Mouse (Mus musculus) small intestine, adult 2 months (tissue): ENCODE measurements around the gene Zap70. TPM values are rescaled to one million over a fixed set of nuclear protein-coding genes. Genes with fewer than 3 reads are reported as not detected.

Experiments used
- H3K27ac ChIP-seq: fragments of 200-500 bp; 2 replicates; pipeline ENCODE4 v1.5.1; 2012; ENCODE audit warnings: low read depth, low read length, control low read depth, inconsistent platforms; ENCODE audit not compliant: insufficient read depth
- H3K27me3 ChIP-seq: fragments of 200-500 bp; 2 replicates; pipeline ENCODE4 v1.6.1; 2012; ENCODE audit warnings: mild to moderate bottlenecking, moderate library complexity, low read length, inconsistent platforms; ENCODE audit not compliant: control insufficient read depth, insufficient read depth
- H3K36me3 ChIP-seq: fragments of 200-500 bp; 2 replicates; pipeline ENCODE4 v1.6.1; 2012; ENCODE audit warnings: mild to moderate bottlenecking, low read length, control low read depth, inconsistent platforms; ENCODE audit not compliant: control insufficient read depth, insufficient read depth
- H3K4me1 ChIP-seq: fragments of 200-500 bp; 2 replicates; pipeline ENCODE4 v1.6.1; 2012; ENCODE audit warnings: low read length, inconsistent platforms, mixed read lengths; ENCODE audit not compliant: control insufficient read depth, insufficient read depth, insufficient read length
- H3K4me3 ChIP-seq: fragments of 200-500 bp; 2 replicates; pipeline ENCODE4 v1.5.1; 2012; ENCODE audit warnings: low read depth, mild to moderate bottlenecking, control low read depth, inconsistent platforms, low read length, moderate library complexity
- CTCF ChIP-seq: fragments of 200-500 bp; IDR thresholded peaks from 2 replicates; pipeline ENCODE4 v1.5.1; 2012; ENCODE audit warnings: low read depth, mild to moderate bottlenecking, control low read depth, inconsistent platforms, low read length, moderate library complexity, mixed read lengths; ENCODE audit not compliant: insufficient replicate concordance, insufficient read length; ENCODE audit errors: extremely low read depth
- POLR2A ChIP-seq: fragments of 200-500 bp; IDR thresholded peaks from 2 replicates; pipeline ENCODE4 v1.6.1; 2012; ENCODE audit warnings: low read depth, mild to moderate bottlenecking, control low read depth, inconsistent platforms, low read length, moderate library complexity
- WGBS: fragments of 180-500 bp; shearing (Covaris S2); methylation state at CpG from one replicate; pipeline ENCODE4 v1.1.7; 2018; 5-methylcytosine and 5-hydroxymethylcytosine counted together
- polyA plus RNA-seq: library from polyadenylated mRNA; depleted of rRNA; stranded (reverse); fragments of >200 nt; gene quantifications from 2 replicates; pipeline ENCODE4 v1.2.3, GENCODE M21; 2012

The Zap70 gene
- polyA plus RNA-seq, 1 experiment, result 13.1 TPM

DNA sequence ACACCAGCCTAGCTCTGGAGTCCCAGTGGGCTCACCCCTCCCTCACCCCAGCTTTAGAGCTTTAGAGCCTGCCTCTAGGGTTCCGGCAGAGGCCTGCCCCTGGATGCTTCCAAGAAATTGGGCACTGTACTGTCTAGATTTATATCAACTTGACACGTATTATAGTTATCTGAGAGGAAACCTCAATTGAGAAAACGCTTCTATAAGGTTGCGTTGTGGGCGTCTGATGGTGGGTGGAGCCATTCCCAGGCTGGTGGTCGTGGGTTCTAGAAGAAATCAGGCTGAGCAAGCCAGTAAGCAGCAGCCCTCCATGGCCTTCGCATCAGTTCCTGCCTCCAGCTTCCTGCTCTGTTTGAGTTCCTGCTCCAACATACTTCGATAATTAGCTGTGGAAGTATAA, 537 bp upstream of the Zap70 start:
- TF ChIP-seq POLR2A (no peak), CTCF (no peak)
- 80% methylated on average over 8 of the region's 8 CpGs for WGBS
- Histone ChIP-seq H3K36me3 (no peaks in the 10 kb centered on the region), H3K4me3 (no peak overlapping the region), H3K27me3 (no peaks in the 10 kb centered on the region), H3K27ac (0 out of 2 replicates have a peak overlapping the region, but pooled peaks have one; percentile 54), H3K4me1 (no peaks in the 10 kb centered on the region)

DNA sequence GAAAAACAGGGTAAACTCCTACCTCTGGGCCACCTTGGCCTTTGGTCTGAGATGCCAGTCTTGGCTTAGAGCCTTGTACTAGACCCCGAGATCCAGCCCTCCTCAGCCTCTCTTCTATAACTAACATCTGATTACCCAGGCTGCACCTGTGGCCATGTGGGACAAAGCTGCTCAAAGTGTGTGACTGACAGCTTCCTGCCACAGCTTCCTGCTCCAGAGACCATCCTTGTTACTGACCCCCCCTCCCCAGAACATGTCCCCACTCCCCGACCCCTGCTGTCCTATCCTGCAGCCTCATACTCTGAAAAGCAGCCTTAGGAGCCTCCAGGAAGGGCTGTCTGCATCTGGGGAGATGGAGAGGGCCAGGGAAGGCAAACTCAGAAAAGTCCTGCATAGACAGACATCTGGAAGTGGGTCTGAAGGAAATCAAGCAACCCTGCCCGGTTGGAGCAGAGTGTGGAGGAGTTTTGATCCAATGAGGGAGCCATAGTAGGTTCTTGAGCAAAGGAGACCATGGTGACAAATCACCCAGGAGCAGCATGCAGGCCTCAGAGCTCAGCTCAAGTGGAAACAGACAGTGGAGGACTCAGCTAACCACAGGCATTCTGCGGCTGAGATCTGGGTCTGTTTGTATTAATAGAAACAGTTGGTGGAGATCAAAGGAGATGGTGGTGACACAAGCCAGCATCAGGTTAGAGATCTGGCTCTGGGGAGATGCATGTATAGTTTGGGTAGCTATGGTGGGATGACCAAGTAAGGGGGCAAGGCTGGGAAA, 5.0 kb downstream of the Zap70 start:
- H3K4me1 ChIP-seq, result peaks cover 3% of the 10 kb centered on the region; the same call in 1 of the 2 replicates
- H3K27me3 ChIP-seq, result no peaks in the 10 kb centered on the region
- no peak overlapping the region for H3K4me3 ChIP-seq
- H3K36me3 ChIP-seq, result no peaks in the 10 kb centered on the region
- TF ChIP-seq CTCF (no peak), POLR2A (no peak)
- H3K27ac ChIP-seq, result peak overlapping the region; percentile 70
- 50% methylated on average over 4 of the region's 4 CpGs for WGBS

DNA sequence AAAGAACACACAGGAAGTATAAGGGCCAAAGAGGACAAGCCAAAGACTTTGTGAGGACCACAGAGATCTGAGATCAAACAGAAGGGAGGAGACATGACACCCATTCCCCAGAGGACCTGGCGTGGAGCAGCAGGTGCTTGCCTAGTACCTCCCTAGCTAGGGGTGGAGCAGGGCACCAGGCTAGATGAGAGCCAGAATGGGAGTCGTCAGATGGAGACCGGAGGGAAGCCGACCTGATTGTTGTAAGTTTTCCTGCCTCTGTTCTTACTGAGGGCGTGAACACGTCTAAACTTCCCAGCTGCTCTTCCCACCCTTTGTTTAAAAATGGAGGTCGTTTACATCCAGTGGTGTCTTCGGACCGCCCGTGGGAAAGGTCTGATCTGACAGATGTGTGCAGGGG, 5.7 kb downstream of the Zap70 start:
- Histone ChIP-seq H3K27me3 (no peaks in the 10 kb centered on the region), H3K4me3 (peak overlapping the region; percentile 33), H3K4me1 (peaks cover 9% of the 10 kb centered on the region), H3K36me3 (no peaks in the 10 kb centered on the region), H3K27ac (0 out of 2 replicates have a peak overlapping the region, but pooled peaks have one; percentile 1)
- TF ChIP-seq CTCF (no peak), POLR2A (no peak)
- 23% methylated on average over 10 of the region's 10 CpGs for WGBS

DNA sequence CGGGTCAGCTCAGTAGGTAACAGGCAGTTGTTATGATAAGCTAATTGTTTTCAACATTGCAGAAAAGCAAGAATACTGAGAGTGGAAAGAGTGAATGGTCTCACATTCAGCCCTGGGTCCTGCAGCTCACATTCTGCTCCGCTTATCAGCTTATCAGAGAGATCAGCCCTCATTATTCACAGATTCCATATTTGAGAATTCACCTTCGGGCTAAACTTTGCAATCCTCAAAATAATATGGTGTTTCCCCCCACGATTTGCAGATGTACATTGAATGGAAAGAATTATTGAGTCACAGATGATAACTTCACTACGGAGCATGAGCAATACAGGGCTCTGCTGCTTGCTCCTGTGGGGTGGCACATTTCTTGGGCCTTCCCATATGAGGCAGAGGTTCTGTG, 7.2 kb downstream of the Zap70 start:
- H3K36me3 ChIP-seq, result no peaks in the 10 kb centered on the region
- H3K4me3 ChIP-seq, result no peak overlapping the region
- WGBS, result 72% methylated on average over 5 of the region's 5 CpGs
- H3K27me3 ChIP-seq, result no peaks in the 10 kb centered on the region
- H3K4me1 ChIP-seq, result peaks cover 9% of the 10 kb centered on the region
- H3K27ac ChIP-seq, result no peak overlapping the region
- no peak for TF ChIP-seq CTCF

DNA sequence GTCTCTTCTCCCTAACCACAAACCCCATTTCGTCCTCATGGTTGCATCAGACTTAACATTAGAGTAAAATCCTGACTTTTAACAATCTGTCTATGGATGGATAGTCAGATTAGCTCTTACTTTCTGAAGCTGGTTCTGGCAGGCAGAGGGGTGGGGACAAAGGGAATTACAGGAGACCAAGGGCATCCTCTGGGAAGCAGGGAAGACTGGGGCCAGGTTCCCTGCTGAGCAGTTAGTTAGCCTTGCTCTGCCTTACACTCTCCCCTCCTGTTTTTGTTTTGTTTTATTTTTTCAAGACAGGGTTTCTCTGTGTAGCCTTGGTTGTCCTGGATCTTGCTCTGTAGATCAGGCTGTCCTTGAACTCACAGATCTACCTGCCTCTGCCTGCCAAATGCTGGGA, 8.4 kb downstream of the Zap70 start:
- H3K4me3 ChIP-seq, result no peak overlapping the region
- no peaks in the 10 kb centered on the region for H3K36me3 ChIP-seq
- WGBS, result 80% methylated on average over 1 of the region's 1 CpGs
- TF ChIP-seq POLR2A, result no peak
- no peak for TF ChIP-seq CTCF
- H3K27me3 ChIP-seq, result no peaks in the 10 kb centered on the region
- H3K4me1 ChIP-seq, result peaks cover 9% of the 10 kb centered on the region
- H3K27ac ChIP-seq, result no peak overlapping the region

DNA sequence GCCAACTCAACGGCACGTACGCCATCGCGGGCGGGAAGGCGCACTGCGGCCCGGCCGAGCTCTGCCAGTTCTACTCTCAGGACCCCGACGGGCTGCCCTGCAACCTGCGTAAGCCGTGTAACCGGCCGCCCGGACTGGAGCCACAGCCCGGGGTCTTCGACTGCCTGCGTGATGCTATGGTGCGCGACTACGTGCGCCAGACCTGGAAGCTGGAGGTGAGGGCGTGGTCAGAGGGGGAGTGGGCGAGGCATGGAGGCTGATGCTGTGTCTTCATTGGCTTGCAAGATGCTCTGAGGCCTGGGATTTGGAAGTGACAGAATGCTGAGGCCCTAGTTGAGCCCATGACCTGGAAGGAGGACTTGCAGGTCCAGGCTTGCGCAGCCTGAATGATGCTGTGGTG, 9.4 kb downstream of the Zap70 start:
- no peak for TF ChIP-seq POLR2A
- no peak for TF ChIP-seq CTCF
- peaks cover 9% of the 10 kb centered on the region for H3K4me1 ChIP-seq
- no peaks in the 10 kb centered on the region for H3K36me3 ChIP-seq
- H3K4me3 ChIP-seq, result no peak overlapping the region
- 46% methylated on average over 27 of the region's 27 CpGs for WGBS
- no peak overlapping the region for H3K27ac ChIP-seq
- H3K27me3 ChIP-seq, result no peaks in the 10 kb centered on the region

DNA sequence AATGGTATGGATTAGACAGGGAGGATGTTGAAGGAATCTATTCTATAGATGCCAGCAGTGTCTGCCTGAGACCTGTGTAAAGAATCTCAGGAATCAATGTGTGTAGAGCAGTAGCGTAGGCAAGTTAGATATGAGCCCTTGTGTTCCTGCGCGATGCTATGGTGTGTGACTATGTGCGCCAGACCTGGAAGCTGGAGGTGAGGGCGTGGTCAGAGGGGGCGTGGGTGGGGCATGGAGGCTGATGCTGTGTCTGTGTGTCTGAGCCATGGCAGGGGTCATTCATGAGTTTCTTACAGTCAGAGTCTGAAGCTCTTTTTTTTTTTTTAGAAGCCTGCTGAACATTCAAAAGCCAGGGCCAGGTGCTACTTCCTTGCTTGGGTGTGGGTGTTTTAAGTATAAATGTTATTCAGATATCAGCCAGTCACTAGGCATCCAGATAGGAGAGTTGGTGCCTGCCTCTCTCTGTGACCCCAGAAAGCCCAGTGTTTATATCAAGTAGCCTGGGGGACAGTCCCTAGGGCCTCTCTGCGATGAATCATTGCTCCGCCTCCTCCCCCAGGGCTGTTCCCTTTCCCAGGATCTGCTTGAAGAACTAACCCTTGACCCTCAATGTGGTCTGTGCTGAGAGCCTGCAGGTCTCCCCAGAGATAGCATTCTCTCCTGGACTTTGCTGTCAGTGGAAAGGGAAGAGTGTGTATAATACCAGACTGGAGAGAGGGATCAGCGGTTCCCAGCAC, 10.8 kb downstream of the Zap70 start:
- TF ChIP-seq POLR2A, result no peak
- no peak for TF ChIP-seq CTCF
- Histone ChIP-seq H3K27ac (no peak overlapping the region), H3K4me3 (no peak overlapping the region), H3K27me3 (no peaks in the 10 kb centered on the region), H3K36me3 (no peaks in the 10 kb centered on the region), H3K4me1 (peaks cover 9% of the 10 kb centered on the region)
- 46% methylated on average over 9 of the region's 9 CpGs for WGBS
